Mouse (Mus musculus) liver, embryonic 15.5 days (tissue): Measurements from ENCODE around the gene T2. TPM values are rescaled to one million over a fixed set of nuclear protein-coding genes. Genes with fewer than 3 reads are reported as not detected.

ENCODE experiments used
- ATAC-seq: fragments of 200-750 bp; cut with Nextera tagmentation; 2 replicates; pipeline ENCODE4 v1.8.0; 2017; ENCODE audit warnings: moderate number of reproducible peaks, mild to moderate bottlenecking, moderate library complexity; ENCODE audit not compliant: insufficient read depth
- H3K27ac ChIP-seq: fragments of 300-500 bp; sonication (generic); replicated peaks from 2 replicates; pipeline ENCODE4 v1.5.1; 2015; ENCODE audit warnings: mild to moderate bottlenecking, inconsistent platforms
- H3K27me3 ChIP-seq: fragments of 300-500 bp; sonication (generic); 2 replicates; pipeline ENCODE4 v1.6.1; 2015; ENCODE audit warnings: mild to moderate bottlenecking, inconsistent platforms
- H3K36me3 ChIP-seq: fragments of 300-500 bp; sonication (generic); replicated peaks from 2 replicates; pipeline ENCODE4 v1.6.1; 2015; ENCODE audit warnings: moderate library complexity, mild to moderate bottlenecking, inconsistent platforms
- H3K4me1 ChIP-seq: fragments of 300-500 bp; sonication (generic); replicated peaks from 2 replicates; pipeline ENCODE4 v1.6.1; 2015; ENCODE audit warnings: inconsistent platforms
- H3K4me2 ChIP-seq: fragments of 300-500 bp; sonication (generic); 2 replicates; pipeline ENCODE4 v1.6.1; 2015; ENCODE audit warnings: moderate library complexity, mild to moderate bottlenecking, inconsistent platforms
- H3K4me3 ChIP-seq: fragments of 300-500 bp; sonication (generic); replicated peaks from 2 replicates; pipeline ENCODE4 v1.5.1; 2015; ENCODE audit warnings: mild to moderate bottlenecking, inconsistent platforms
- H3K9ac ChIP-seq: fragments of 300-500 bp; sonication (generic); 2 replicates; pipeline ENCODE4 v1.6.1; 2015; ENCODE audit warnings: moderate library complexity, mild to moderate bottlenecking, inconsistent platforms
- H3K9me3 ChIP-seq: fragments of 300-500 bp; sonication (generic); replicated peaks from 2 replicates; pipeline ENCODE4 v1.6.1; 2016; ENCODE audit warnings: inconsistent platforms
- WGBS: fragments of 180-500 bp; shearing (Covaris S2); methylation state at CpG from one replicate; pipeline ENCODE4 v1.1.7; 2015; ENCODE audit warnings: mixed read lengths; ENCODE audit not compliant: insufficient replicate concordance; 5-methylcytosine and 5-hydroxymethylcytosine counted together
- polyA plus RNA-seq: library from polyadenylated mRNA; unstranded; fragments of >200 nt; fragmentation: Nextera tagmentation; extraction: Ambion mirVana; gene quantifications from 2 replicates; pipeline ENCODE4 v1.2.1, GENCODE M21; 2015

T2 gene
- polyA plus RNA-seq, 1 experiment from 2014 or later: not detected

- Histone ChIP-seq H3K27ac (no peak overlapping the region), H3K4me3 (no peak overlapping the region), H3K4me2 (no peak overlapping the region), H3K36me3 (no peaks in the 10 kb centered on the region), H3K27me3 (no peaks in the 10 kb centered on the region), H3K9ac (no peak overlapping the region), H3K9me3 (no peaks in the 10 kb centered on the region), H3K4me1 (no peaks in the 10 kb centered on the region)
- WGBS: 71% methylated on average over 1 of the region's 1 CpGs
- no peak for ATAC-seq
Measured at GRCm38 (mm10) chr17:8420739-8421138, 64.9 kb downstream of the T2 start.

GRCm38 (mm10) chr17:8421517-8421916 is 65.7 kb downstream of the T2 start:
- Histone ChIP-seq H3K36me3 (no peaks in the 10 kb centered on the region), H3K9ac (no peak overlapping the region), H3K4me1 (no peaks in the 10 kb centered on the region), H3K9me3 (no peaks in the 10 kb centered on the region), H3K27ac (no peak overlapping the region), H3K4me2 (no peak overlapping the region), H3K4me3 (no peak overlapping the region), H3K27me3 (no peaks in the 10 kb centered on the region)
- ATAC-seq: no peak
- WGBS: 12% methylated on average over 5 of the region's 5 CpGs

GRCm38 (mm10) chr17:8423283-8423682 is 67.5 kb downstream of the T2 start:
- Histone ChIP-seq H3K4me2 (no peak overlapping the region), H3K27me3 (peaks cover 10% of the 10 kb centered on the region), H3K9ac (no peak overlapping the region), H3K36me3 (no peaks in the 10 kb centered on the region), H3K4me1 (no peaks in the 10 kb centered on the region), H3K27ac (no peak overlapping the region), H3K4me3 (no peak overlapping the region), H3K9me3 (no peaks in the 10 kb centered on the region)
- 42% methylated on average over 2 of the region's 2 CpGs for WGBS
- ATAC-seq: no peak

- ATAC-seq: no peak
- H3K27me3 ChIP-seq: peaks cover 71% of the 10 kb centered on the region
- WGBS: 2% methylated on average over 16 of the region's 16 CpGs
Measured at GRCm38 (mm10) chr17:8429436-8429835, 73.6 kb downstream of the T2 start.

GRCm38 (mm10) chr17:8429896-8430295 is 74.1 kb downstream of the T2 start:
- H3K27ac ChIP-seq: no peak overlapping the region
- H3K4me3 ChIP-seq: no peak overlapping the region
- no peak for ATAC-seq
- no peak overlapping the region for H3K9ac ChIP-seq
- 7% methylated on average over 5 of the region's 5 CpGs for WGBS
- H3K36me3 ChIP-seq: no peaks in the 10 kb centered on the region
- H3K27me3 ChIP-seq: peaks cover 76% of the 10 kb centered on the region
- no peaks in the 10 kb centered on the region for H3K9me3 ChIP-seq
- no peak overlapping the region for H3K4me2 ChIP-seq
- H3K4me1 ChIP-seq: no peaks in the 10 kb centered on the region

More at GRCm38 (mm10) chr17:8429436-8429835, 73.6 kb downstream of the T2 start:
- Histone ChIP-seq H3K9ac (no peak overlapping the region), H3K36me3 (no peaks in the 10 kb centered on the region), H3K9me3 (no peaks in the 10 kb centered on the region), H3K27ac (no peak overlapping the region), H3K4me2 (no peak overlapping the region), H3K4me3 (no peak overlapping the region), H3K4me1 (no peaks in the 10 kb centered on the region)

GRCm38 (mm10) chr17:8432179-8432800 is 76.5 kb downstream of the T2 start:
- H3K4me1 ChIP-seq: no peaks in the 10 kb centered on the region
- no peaks in the 10 kb centered on the region for H3K36me3 ChIP-seq
- peaks cover 100% of the 10 kb centered on the region for H3K27me3 ChIP-seq
- H3K4me3 ChIP-seq: no peak overlapping the region
- H3K27ac ChIP-seq: no peak overlapping the region
- H3K9me3 ChIP-seq: no peaks in the 10 kb centered on the region
- H3K4me2 ChIP-seq: no peak overlapping the region
- ATAC-seq: no peak
- 3% methylated on average over 17 of the region's 17 CpGs for WGBS
- H3K9ac ChIP-seq: no peak overlapping the region

- H3K4me3 ChIP-seq: no peak overlapping the region
Measured at GRCm38 (mm10) chr17:8433121-8433977, 77.6 kb downstream of the T2 start.

GRCm38 (mm10) chr17:8433978-8434960 is 78.5 kb downstream of the T2 start, which contains the start of gene T:
TSS of gene T (plus strand) at chr17:8434423.
- Histone ChIP-seq H3K4me2 (no peak within 1 kb of the TSS), H3K4me3 (no peak within 1 kb of the TSS), H3K9me3 (no peaks in the 10 kb centered on the region), H3K27ac (no peak within 1 kb of the TSS), H3K4me1 (no peaks in the 10 kb centered on the region), H3K27me3 (peaks cover 98% of the 10 kb centered on the region), H3K9ac (no peak within 1 kb of the TSS), H3K36me3 (no peaks in the 10 kb centered on the region)
- no peak for ATAC-seq
- WGBS: 2% methylated on average over 64 of the region's 65 CpGs

More at GRCm38 (mm10) chr17:8433121-8433977, 77.6 kb downstream of the T2 start:
- ATAC-seq: no peak
- no peak overlapping the region for H3K9ac ChIP-seq
- H3K27ac ChIP-seq: no peak overlapping the region
- no peaks in the 10 kb centered on the region for H3K4me1 ChIP-seq
- H3K4me2 ChIP-seq: no peak overlapping the region
- WGBS: 2% methylated on average over 52 of the region's 52 CpGs
- no peaks in the 10 kb centered on the region for H3K9me3 ChIP-seq
- no peaks in the 10 kb centered on the region for H3K36me3 ChIP-seq
- H3K27me3 ChIP-seq: peaks cover 99% of the 10 kb centered on the region

- Histone ChIP-seq H3K4me1 (no peaks in the 10 kb centered on the region), H3K9ac (no peak overlapping the region), H3K27ac (no peak overlapping the region), H3K9me3 (no peaks in the 10 kb centered on the region), H3K4me2 (no peak overlapping the region), H3K27me3 (peaks cover 86% of the 10 kb centered on the region), H3K36me3 (no peaks in the 10 kb centered on the region), H3K4me3 (no peak overlapping the region)
- 20% methylated on average over 7 of the region's 7 CpGs for WGBS
- no peak for ATAC-seq
Measured at GRCm38 (mm10) chr17:8436184-8436583, 80.4 kb downstream of the T2 start.

- peaks cover 17% of the 10 kb centered on the region; the same call in 1 of the 2 replicates for H3K27me3 ChIP-seq
- H3K4me2 ChIP-seq: no peak overlapping the region
- WGBS: 33% methylated on average over 3 of the region's 3 CpGs
- H3K4me3 ChIP-seq: no peak overlapping the region
- H3K36me3 ChIP-seq: no peaks in the 10 kb centered on the region
- H3K4me1 ChIP-seq: no peaks in the 10 kb centered on the region
- no peaks in the 10 kb centered on the region for H3K9me3 ChIP-seq
- no peak for ATAC-seq
- no peak overlapping the region for H3K9ac ChIP-seq
- no peak overlapping the region for H3K27ac ChIP-seq
Measured at GRCm38 (mm10) chr17:8444062-8444461, 88.3 kb downstream of the T2 start.
